Comparison of ENCODE assay signal across 8 mouse cellular contexts in the genomic region with DNA sequence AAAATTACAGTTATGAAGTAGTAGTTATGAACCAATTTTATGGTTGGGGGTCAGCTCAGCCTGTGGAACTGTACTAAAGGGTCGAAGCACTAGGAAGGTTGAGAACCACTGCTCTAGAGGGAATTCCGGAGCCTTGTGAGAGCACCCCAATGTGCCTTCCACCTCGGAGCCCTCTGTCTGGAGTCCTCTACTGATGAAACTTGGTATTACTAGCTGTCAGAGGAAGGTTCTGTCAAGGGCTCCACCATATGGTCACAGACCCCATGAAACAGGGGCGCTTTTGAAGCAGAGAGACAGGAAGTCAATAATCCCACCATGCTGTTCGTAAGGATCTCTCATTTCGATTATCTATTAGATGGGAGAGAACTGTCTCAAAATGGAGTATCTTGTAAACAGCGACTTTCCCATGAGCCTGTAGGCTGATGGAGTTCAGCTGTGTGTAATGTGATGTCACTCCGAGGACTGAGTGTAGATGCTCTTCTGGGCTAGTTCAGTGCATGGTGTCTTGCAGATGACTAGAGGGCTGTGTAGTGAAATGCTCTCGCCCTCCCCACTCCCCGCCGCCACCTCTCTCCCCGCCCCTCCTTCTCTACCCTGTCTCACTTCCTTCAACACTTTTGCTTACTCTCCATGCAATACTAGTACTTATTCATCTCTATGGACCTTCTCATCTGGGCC.
A peak's percentile ranks its signal among the peaks of the same experiment; 100 is the strongest.
DNase-seq lines count a peak whose midpoint lies in the region; ATAC-seq and TF ChIP-seq lines count a peak whose summit lies in the region.
"Had no signal": no experiment of that assay in that cellular context is flagged by ENCODE, and none has a peak within 500 bp of the region (broad histone marks: within the 10 kb centered on the region; RNA-seq: fewer than 3 reads in every experiment).

No protein-coding gene starts in this region.

- no peak overlapping the region for H3K4me3 ChIP-seq in kidney, embryonic 15.5 days (replicated peaks)
- H3K4me3 ChIP-seq in forebrain, postnatal 0 days (ENCODE audit: low read depth, low read length), result no peak overlapping the region
- H3K4me3 ChIP-seq: neural tube, embryonic 13.5 days had no signal

- 77% methylated on average over 12 of the region's 12 CpGs for WGBS in kidney, embryonic 15.5 days
- WGBS in forebrain, postnatal 0 days, result 83% methylated on average over 12 of the region's 12 CpGs

- no peak overlapping the region for H3K9ac ChIP-seq in kidney, embryonic 15.5 days
- H3K9ac ChIP-seq in forebrain, postnatal 0 days, result no peak overlapping the region
- H3K9ac ChIP-seq: neural tube, embryonic 13.5 days had no signal

- no peak overlapping the region for H3K27ac ChIP-seq in kidney, embryonic 15.5 days
- no peak overlapping the region for H3K27ac ChIP-seq in forebrain, postnatal 0 days (ENCODE audit: low read depth, low read length)
- H3K27ac ChIP-seq: neural tube, embryonic 13.5 days had no signal

- 0 out of 2 replicates have a peak, but pooled peaks have one; percentile 36 for ATAC-seq in kidney, embryonic 15.5 days (replicated peaks; ENCODE audit: low FRiP score)
- ATAC-seq in forebrain, postnatal 0 days, result peak; percentile 32; the same call in 1 of the 2 replicates

- no peaks in the 10 kb centered on the region for H3K4me1 ChIP-seq in kidney, embryonic 15.5 days
- H3K4me1 ChIP-seq in forebrain, postnatal 0 days (ENCODE audit: insufficient read depth), result no peaks in the 10 kb centered on the region
- H3K4me1 ChIP-seq: neural tube, embryonic 13.5 days had no signal

- no peaks in the 10 kb centered on the region for H3K9me3 ChIP-seq in kidney, embryonic 15.5 days (replicated peaks)
- no peaks in the 10 kb centered on the region for H3K9me3 ChIP-seq in forebrain, postnatal 0 days (ENCODE audit: low read length)
- H3K9me3 ChIP-seq: neural tube, embryonic 13.5 days had no signal

- H3K27me3 ChIP-seq in kidney, embryonic 15.5 days, result no peaks in the 10 kb centered on the region
- H3K27me3 ChIP-seq in forebrain, postnatal 0 days (ENCODE audit: insufficient read depth, low read length), result no peaks in the 10 kb centered on the region
- H3K27me3 ChIP-seq: neural tube, embryonic 13.5 days had no signal

- DNase-seq in kidney, postnatal 25 days, result no peak
- DNase-seq in 3T3-L1 (ENCODE audit: low read depth, low spot score), result peak; percentile 12
- DNase-seq in A20 (ENCODE audit: low read depth, low spot score), result peak; percentile 21
- no peak for DNase-seq in forebrain, postnatal 0 days
- DNase-seq in gastrocnemius, postnatal 25 days, result no peak
- DNase-seq in spleen, postnatal 36 days (ENCODE audit: low spot score in 2 of 2), result no peak

- H3K36me3 ChIP-seq in kidney, embryonic 15.5 days, result no peaks in the 10 kb centered on the region
- no peaks in the 10 kb centered on the region for H3K36me3 ChIP-seq in forebrain, postnatal 0 days (ENCODE audit: insufficient read depth)
- H3K36me3 ChIP-seq: neural tube, embryonic 13.5 days had no signal

- H3K4me2 ChIP-seq in kidney, embryonic 15.5 days, result no peak overlapping the region
- H3K4me2 ChIP-seq in forebrain, postnatal 0 days (ENCODE audit: low read depth), result no peak overlapping the region
- H3K4me2 ChIP-seq: neural tube, embryonic 13.5 days had no signal

- TF ChIP-seq CTCF in forebrain, postnatal 0 days (IDR thresholded peaks at IDR 0.05; ENCODE audit: low read depth), result peak; percentile 42

Comparison
In these comparisons a context has a peak if more than half of its experiments do, and no peak if none do; other contexts are left out.
1. DNase-seq: peak in 3T3-L1 (single experiment) and A20 (single experiment); none in kidney, postnatal 25 days (0 of 2), forebrain, postnatal 0 days (single experiment), gastrocnemius, postnatal 25 days (single experiment) and spleen, postnatal 36 days (0 of 2).